Mouse (Mus musculus) 3T3-L1 (cell line): ENCODE results near the gene Ackr4.
A peak's percentile ranks its signal among the peaks of the same experiment; 100 is the strongest.

ENCODE experiments used
- DNase-seq: peaks from one replicate; pipeline ENCODE4 v3.0.0-alpha.2; 2015; ENCODE audit warnings: low read depth, low spot score

The Ackr4 gene

DNA sequence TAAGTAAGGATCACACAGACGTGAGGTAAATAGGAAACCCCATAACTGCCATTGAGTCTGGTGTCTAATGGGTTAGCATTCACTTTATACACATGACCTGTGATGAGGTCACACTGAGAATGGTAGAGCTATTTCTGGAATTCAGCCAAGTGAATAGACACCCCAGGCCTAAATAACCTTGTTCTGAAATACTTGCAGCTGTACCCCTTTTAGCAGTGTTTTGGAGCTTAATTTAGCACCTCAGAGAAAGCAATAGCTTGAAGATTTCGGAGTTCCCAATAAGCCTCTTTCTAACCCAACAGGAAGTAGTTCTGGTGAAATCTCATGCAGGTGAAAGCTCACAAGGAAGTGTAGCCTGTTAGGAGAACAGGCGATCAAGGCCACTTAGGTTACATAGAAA, at the start of gene Ackr4:
Ackr4 (minus strand) TSS at position 101 of the 400 bp plus-strand sequence.
- no peak for DNase-seq

DNA sequence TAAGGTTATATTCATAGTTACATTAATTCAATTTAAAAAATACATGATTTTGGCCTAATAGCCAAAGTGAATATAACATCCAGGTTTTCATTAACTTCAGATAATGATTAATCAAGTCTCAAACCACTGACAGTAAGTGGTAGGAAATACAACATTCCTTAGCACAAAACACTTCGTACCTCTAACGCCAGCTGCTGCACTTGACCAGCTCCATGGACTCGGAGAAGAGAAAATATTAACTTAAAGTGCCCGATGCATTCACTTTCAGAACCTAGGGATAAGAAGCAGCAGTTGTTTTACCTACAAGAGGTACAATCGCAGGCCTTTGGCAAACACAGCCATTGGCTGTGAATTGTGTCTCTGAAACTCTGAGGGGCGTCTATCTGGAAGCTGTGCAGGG, 45.6 kb upstream of the Ackr4 start:
- no peak for DNase-seq

DNA sequence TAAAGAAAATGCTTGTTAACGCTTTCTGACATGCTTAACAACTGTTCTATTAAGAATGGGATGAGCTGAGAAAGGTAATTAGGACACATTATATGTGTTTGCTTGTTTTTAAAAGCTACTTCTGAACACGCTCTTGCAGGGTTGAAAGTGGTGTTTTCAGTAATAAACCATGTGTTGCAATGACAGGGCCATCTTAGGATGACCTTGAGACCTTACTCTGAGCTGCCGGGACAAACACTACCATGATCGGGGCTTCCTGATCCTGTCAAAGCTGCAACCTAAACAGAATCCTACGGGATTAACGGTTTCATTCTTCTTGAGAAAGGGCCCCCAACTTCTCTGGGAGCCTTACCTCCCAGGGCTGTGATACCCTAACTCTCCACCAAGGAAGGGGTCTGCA, 44.9 kb upstream of the Ackr4 start:
- DNase-seq, result no peak

DNA sequence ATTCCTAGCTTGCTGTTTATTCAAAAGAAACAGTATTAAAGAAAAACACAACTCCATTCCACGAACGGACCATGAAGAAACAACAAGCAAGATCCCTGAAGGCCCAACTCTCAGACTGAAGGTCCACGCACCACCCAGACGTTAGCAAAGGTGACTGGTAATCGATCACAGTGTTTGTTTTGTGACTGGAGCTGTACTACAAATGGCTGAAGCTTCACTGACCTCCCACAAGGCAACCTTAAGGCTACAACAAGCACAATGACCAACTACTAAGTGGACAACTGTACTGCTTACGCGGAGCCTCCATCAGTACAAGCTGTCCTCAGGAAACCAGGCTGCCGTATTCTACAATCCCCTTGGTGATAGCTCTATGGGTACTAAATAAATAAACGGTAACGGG, 43.3 kb upstream of the Ackr4 start:
- no peak for DNase-seq

DNA sequence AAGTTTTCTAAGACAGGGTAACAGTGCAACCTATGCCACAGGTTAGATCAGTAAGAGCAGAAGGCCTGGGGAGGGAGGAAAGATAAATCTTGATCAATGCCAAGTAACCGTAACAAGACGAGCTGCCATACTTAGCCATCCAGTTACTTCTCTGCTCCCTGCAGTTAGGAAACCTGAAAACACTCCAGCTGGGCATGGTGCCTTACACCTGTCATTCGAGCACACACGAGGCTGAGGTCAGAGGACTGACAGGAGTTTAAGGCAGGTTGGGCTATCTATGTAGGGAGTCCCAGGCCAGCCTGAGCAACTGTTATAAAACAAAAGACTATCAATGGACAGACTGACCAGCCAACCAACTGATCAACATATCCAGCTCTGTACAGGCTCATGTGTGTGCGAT, 39.2 kb upstream of the Ackr4 start:
- DNase-seq, result no peak

DNA sequence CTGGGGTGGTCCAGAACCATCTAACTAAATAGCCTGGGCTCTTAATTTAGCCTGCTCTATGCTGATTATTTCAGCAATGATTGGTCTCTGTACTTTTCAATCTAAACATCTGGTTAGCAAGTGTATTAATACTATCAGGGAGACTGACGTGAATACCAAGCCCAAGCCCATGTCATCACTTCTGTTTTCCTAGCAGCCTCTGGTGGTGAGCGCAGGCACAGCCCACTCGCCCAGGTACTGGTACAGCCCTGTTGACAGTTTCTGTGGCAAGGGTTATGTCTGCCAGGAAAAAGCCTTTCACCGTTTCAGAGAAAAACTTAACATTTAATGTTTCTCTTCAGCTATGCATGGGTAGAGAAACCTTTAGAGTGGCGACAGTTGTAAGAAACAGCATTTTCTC, 37.5 kb upstream of the Ackr4 start:
- DNase-seq, result no peak

DNA sequence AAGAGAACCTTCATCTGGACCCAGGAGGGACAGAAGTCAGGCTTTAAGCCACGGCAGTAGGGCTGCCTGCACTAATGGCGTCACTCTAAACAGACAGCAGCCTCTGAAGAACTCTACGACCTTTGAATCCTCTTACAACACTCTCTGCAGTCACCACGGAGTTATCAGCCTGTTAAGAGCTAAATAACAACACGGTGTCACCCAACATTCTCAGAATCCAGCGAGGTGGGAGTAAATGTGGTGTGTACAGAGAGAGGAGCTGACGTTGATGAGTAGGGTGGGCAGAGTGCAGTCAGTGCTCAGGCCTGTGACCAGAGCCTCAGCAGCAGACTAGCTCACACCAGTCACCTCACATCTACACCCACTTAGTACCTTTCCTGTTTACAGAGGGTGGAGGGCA, 34.4 kb upstream of the Ackr4 start:
- DNase-seq, result no peak

DNA sequence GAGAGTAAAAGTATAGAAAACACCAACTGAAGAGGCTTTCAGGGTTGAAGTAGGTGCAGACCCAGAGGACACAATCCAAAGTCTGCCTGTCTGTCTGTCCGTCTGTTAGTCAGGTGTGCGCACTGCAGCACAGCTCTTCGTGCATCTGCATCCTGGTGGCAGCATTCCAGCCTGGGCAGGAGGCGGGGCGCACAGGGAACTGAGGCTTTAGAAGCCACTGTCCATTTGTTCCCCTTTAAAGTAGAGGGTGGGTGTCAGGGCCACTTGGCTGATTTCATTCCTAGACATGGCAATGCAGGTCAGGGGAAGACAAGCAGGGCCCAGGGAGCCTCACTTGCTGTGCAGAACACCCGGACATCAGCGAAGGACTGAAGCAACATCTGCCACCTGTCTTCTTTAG, 30.6 kb upstream of the Ackr4 start:
- no peak for DNase-seq

DNA sequence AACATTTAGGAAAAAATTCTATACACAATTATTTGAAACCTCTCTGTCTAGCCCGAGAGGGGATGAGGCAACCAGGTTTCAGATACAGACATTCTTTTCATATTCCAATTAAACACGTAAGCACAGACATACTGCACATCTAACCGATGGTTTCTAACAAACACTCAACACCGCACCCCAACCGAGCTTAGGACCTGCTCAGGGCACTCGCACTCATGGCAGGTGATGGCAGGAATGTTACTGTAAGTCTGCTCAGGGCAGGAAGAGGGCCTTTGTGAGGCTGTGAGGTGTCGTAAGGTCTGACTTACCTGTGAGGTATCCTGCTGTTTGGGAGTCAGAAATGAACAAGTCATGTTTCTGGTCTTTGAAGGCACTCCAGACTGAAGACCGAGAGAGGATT, 29.8 kb upstream of the Ackr4 start:
- DNase-seq, result no peak

DNA sequence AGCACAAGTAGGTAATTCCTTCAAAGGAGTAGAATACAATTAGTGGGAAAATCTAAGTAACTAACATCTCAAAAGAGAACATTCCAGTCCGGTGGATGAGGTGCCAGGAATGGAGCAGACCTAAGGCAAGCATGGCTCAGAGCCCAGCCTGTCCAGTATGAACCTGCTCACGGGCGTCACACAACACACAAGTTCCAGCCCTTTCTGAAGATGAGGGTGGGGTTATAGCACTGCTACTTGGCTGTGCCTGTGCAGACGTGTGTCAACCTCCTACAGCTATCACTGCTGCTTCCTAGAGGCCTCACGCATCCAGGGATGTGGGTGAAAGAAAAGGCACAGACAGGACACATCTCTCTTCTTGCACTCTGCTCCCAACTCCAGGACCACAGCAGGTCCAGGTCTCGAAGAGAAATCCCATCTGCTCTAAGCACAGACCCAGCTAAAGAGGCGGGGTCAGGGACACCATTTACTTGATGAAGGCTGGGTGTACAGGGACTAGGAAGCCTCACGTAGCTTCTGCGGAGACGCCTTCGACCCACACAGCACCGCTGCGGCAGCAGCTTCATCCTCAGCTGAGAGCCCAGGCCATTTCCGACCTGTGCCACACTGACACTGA, 28.5 kb upstream of the Ackr4 start:
- no peak for DNase-seq

DNA sequence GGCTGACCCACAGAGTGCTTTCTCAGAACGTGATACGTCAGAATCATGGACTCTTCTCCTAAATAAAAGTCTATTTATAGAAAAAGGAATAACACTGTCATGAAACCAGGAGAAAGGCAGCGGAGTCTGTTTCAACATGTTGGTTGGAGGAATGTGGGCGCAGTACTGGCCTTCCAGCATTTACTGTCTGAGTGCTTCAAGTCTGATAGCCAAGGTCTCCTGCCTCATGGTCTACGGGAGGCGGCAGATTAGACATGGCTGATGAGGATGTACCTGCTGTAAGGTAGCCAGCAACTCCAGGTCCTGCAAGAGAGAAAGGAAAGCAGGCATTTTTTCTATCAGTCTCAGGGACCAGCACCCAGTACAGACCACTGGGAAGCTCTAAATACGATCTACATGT, 25.4 kb upstream of the Ackr4 start:
- DNase-seq, result no peak

DNA sequence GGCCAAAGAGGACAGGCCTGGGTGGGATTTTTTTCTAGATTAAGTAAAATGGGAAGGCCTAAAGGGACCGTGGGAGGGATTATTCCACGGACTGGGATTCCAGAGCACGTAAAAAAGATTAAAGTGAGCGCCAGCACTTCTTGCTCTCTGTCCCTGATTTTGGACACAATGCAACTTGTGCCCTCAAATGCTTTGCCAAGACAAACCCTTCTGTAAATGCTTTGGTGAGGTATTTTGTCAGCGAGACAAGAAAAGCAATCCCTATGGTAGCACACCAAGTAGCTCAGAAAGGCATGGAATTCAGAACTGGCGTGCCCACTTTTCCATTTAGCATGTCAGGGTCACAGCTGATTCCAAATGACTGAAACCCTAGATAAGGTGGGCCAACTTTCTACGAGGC, 22.2 kb upstream of the Ackr4 start:
- DNase-seq, result no peak

DNA sequence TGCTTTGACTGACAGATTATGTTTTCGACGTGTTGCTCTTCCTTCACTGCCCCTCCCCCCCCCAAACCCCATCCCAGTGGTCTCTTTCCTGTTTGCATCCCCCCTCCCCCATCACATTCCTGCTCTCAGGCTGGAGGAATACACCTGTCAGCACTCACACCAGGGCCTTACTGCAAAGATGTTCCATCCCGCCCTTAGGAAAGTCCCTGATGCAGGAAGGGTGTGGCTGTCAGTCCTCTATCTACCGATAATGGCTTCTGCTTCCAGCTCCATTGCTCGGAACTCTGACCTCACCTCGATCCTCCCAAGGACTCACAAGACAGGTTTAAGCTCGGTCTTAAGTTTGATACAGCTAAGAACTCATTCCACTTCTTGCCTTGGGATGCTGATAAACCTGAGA, 19.9 kb upstream of the Ackr4 start:
- peak; percentile 4 for DNase-seq

DNA sequence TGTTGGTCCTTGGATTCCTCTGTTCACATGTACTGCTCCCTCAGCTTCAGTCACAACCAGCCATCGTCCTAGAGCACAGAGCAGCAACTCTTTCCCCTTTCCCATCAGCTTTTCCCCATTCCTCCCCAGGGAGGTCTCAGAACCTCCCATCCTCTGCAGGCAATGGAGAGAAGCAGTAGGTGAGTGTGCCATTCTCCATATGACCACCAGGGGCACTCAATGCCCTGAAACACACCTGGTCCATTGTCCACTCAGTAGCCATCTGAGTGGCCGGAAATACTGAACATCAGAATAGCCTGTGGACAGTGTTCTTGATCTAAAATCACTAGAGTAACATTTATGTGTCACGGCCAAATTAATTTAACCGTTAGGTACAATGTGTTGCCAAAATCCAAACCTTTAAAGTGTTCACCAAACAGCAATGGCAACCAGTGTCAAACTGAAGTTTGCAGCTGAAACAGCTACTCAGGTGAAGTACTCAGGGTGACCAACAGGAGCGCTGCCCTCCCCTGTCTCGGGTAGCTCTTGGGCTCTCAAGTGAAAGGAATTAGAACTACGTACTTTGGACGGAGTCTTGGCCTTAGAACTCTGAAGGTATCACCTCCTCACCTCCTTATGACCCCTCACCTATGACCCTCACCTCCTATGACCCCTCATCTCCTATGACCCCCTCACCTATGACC, 17.7 kb upstream of the Ackr4 start:
- peak; percentile 31 for DNase-seq

DNA sequence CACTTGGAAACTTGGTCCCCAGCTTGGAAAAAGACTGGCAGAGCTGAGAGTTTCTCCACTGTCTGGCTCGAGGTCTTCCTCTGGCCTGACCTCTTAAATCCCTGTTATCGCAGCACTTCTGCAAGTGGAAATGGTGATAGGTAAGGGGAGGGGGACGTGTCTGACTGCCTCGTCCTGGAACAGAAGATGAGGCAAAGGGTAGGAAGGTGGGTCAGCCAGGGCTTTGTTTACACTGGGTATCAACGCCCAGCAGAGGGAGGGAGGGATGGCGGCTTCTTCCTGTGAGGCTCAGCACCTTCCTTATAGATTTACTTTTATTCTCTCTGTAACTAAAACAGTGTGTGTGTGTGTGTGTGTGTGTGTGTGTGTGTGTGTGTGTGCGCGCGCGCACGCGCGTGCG, 16.1 kb upstream of the Ackr4 start:
- no peak for DNase-seq

DNA sequence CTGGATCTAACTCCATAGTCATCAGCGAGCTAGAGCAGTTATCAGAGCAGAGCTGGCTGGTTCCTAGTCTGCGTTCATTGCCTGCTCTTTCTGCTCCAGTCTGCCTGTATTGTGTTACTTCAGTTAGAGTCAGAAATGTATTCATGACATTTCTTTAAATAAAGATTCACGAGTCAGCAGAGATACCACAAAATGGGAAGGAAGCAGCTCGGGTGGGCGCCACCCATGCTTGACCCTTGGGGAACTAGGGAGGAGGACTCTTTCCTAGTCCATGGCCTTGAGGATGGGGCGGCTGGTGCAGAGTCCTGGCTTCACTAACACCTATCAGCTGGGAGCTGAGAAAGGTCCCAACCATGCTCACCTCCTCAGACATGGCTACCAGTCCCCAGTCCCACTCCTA, 13.6 kb upstream of the Ackr4 start:
- DNase-seq, result no peak

DNA sequence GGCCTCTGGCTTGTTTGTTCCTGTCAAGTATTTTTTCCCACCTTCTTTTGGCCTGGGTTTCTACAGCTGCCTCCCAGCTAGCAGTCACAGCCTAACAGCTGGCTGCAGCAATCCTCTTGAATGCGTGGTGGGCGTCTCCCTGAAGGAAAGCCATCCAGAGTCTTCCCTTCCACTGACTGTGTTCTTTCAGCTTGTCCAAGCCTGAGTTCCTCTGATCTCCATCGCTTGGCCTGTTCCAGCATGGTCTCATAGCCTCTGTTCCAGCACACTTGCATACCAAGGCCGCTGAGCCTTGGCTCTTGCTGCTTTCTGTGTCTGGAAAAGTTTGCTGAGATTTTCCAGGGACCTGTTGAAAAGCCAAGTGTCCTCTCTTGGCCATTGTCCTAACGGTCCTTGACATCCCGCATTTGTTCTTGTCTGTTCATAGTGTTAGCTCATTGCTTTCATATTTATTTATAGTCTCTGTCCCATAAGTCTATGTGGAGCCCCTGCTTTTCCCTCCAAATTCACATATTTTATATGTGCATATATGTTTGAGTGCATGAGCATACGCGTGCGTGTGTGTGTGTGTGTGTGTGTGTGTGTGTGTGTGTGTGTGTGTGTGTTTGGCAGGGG, 3.5 kb upstream of the Ackr4 start:
- DNase-seq, result no peak

DNA sequence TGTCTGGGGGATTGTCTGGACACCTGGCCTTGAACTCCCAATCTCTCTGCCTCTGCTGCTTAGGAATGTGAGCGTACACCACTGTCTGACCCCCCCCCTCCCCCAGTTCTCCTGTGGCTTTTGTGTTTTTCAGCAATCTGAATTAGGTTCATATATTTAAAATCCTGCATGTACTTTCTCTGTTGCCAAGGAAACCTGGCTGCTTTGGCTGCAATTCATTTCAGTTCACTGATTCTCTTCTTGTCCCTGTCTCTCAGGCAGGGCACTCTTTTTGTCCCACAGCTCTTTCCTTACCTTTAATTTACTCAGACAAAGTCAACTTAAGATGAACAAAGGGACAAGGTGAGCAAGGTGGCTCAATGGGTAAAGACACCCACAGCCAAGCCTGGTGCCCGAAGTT, 1.4 kb upstream of the Ackr4 start:
- no peak for DNase-seq

DNA sequence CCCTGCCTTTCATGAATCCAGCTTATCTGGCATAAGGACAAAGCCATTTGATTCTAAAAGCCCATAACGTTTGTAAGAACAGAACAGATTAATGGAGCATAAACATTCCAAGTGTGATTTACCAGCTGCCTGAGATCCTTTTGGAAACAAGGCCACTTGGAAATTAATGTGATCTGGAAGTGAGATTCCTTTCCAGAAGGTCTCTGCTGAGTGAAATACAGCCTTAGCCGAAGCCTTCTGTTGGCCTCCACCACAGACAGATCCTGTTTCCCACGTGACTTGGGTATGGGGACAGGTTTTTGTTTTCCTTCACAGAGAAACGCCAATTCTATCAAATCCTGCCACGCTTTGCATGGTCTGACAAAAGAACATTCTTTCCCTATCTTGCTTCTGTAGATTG, 3.1 kb downstream of the Ackr4 start:
- DNase-seq, result no peak

DNA sequence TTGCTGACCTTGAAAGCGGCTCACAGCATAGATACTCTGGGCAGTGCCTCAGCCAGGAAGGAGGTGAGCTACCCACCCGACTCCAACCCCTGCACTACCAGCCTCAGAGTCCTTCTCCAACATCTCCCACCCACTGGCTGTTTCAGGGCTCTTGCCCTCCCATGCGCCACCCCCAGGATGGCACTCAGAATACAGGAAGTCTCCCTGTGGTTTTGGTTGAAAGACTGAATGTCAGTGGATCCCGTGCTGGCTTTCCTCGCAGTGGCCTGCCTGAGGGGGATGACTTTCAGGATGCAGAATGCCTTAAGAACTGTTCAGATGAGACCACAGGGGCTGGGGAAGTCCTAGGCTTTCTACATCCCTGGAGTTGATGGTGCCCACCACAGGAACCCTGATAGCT, 3.6 kb downstream of the Ackr4 start:
- DNase-seq, result no peak

DNA sequence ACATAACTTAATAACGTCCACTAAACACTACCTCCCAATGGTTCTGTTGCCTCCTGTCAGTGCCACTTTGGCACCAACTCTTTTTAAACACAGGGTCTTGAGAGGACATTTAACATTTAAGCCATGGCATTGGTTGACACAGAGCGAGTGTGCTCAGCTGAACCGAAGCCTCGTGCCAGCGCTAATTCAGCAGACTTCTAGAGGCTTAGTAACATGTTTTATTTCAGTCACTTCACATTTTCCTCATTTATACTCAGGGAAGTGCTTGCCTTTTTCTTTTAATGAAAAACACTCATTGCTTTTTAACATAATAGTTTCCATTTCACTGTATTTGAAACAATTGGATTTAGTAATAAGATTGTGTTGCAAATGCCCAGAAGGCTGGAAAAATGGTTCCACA, 17.6 kb downstream of the Ackr4 start:
- DNase-seq, result no peak

DNA sequence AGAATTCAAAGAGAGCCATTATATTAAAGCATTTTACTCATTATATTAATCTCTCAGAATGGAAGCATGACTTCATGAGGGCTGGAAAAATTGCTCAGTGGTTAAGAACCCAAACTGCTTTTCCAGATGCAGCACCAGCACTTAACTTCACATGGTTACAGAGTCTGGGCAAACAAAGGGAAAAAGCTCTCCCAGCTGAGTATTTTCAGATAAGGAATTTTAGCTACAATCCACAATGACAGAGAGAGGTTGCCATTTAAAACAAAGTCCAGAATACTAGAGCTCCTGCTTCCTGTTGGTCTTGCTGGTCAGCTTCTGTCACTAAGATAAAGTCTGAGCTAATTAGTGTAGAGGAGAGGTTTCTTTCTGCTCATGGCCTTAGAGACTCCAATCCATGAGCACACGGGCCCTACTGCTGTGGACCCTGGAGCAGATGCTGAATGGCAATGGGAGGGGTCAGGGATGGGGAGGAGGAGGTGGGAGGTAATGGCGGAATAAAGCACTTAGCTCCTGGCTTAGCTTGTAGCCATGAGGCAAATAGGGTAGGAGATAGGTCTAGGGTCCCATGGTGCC, 18.1 kb downstream of the Ackr4 start:
- DNase-seq, result no peak

DNA sequence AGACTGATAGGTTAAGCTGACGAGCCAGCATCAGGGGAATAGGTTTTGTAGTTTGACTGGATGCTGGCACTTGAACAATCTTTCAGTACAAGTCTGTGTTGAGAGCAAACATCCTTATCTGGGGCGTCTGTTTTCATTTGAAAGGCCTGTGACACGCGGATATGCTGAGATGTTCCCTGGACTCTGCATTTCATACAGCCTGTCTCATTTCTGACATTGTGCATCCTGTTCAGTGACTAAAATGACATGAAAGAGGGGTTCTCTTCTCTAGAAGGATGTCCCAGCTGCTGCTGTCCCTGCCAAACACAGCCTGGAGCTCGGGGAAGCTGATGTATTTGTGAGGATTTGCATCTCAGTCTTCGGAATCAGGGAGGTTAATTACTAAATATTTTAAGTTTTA, 19.3 kb downstream of the Ackr4 start:
- no peak for DNase-seq
